Mouse (Mus musculus): Measurements from ENCODE around the gene Samsn1. TPM values are rescaled to one million over a fixed set of nuclear protein-coding genes. Genes with fewer than 3 reads are reported as not detected.

The Samsn1 gene
- polyA plus RNA-seq, 1 experiment, result 0.02 TPM

DNA sequence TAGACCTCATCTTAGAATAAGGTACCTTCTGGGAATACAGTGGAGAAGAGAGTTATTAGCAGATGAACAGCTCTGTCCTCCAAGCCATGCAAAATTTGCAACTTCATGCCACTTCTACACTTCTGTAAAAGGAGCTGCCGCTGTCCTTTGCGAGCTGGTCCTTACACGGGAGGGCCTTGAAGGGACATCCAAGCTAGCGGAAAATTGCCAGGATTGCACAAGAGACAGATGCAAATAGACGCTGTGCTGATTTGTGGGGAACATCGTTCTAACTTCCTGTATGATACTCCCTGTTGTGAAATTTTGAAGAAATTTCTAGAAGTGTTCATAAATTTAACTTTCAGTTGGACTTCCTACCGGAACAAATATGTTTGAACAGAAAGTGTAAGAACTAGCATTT, 61.0 kb downstream of the Samsn1 start:
- no peak for TF ChIP-seq MYOG (IDR thresholded peaks at IDR 0.05; ENCODE audit: control insufficient read depth, extremely low read depth, insufficient read length)
- peak; percentile 22 for TF ChIP-seq CEBPB (IDR thresholded peaks at IDR 0.05; ENCODE audit: low read depth)
- Histone ChIP-seq H3ac (ENCODE audit: control insufficient read depth, insufficient read length, low read depth) (no peak overlapping the region), H3K4me3 (ENCODE audit: insufficient read depth, poor library complexity, severe bottlenecking) (no peak overlapping the region), H3K79me2 (ENCODE audit: control insufficient read depth, insufficient read depth) (no peaks in the 10 kb centered on the region), H3K27me3 (ENCODE audit: control insufficient read depth, insufficient read depth, insufficient read length) (no peaks in the 10 kb centered on the region), H3K36me3 (ENCODE audit: control insufficient read depth, insufficient read depth) (no peaks in the 10 kb centered on the region), H3K79me3 (ENCODE audit: low read depth) (no peaks in the 10 kb centered on the region)

DNA sequence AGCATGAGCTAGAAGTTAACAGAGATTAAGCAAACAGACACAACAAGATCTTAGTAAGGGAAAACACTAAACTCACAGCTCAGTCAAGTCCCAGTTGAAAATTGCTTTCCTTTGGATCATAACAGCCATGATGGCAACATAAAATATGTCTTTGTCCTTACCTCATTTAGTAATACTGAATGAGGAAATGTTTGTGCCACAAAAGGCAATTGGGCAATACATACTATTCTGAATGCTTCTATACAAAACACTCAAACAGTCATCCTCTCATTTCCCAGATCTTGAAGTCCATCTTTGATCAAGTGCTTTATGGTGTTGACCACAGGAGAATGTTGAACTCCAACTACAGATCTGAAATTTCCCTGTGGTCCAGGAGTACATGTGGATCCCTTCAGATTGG, 88.7 kb downstream of the Samsn1 start:
- Histone ChIP-seq H3K36me3 (ENCODE audit: control insufficient read depth, insufficient read depth) (no peaks in the 10 kb centered on the region), H3K79me3 (ENCODE audit: low read depth) (no peaks in the 10 kb centered on the region), H3K79me2 (ENCODE audit: control insufficient read depth, insufficient read depth) (no peaks in the 10 kb centered on the region), H3K27me3 (ENCODE audit: control insufficient read depth, insufficient read depth, insufficient read length) (no peaks in the 10 kb centered on the region), H3K4me3 (ENCODE audit: insufficient read depth, poor library complexity, severe bottlenecking) (no peak overlapping the region), H3ac (ENCODE audit: control insufficient read depth, insufficient read length, low read depth) (no peak overlapping the region)
- TF ChIP-seq CTCF (IDR thresholded peaks at IDR 0.05; ENCODE audit: control insufficient read depth, insufficient read depth, insufficient read length) (no peak), MAX (IDR thresholded peaks at IDR 0.05) (no peak), MYOG (IDR thresholded peaks at IDR 0.05; ENCODE audit: control insufficient read depth, extremely low read depth, insufficient read length) (no peak), USF1 (IDR thresholded peaks at IDR 0.05; ENCODE audit: low read depth) (no peak)

DNA sequence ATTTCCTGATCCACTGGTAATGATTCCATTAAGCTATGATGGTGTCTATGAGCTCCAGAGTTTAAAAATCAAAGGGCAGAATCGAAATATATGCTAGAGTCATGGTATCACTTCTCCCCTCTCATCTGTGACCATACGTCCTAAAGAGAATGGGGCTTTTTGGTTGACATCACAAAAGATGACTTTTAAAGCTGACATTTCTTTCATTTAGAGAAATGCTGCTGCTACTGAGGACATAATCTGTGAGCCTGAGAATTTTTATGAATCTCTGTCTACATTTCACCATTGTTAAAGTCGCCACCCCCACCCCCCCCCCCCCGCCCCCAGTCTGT, 91.9 kb downstream of the Samsn1 start:
- H3K4me3 ChIP-seq (ENCODE audit: insufficient read depth, poor library complexity, severe bottlenecking), result no peak overlapping the region
- H3K79me3 ChIP-seq (ENCODE audit: low read depth), result no peaks in the 10 kb centered on the region
- no peaks in the 10 kb centered on the region for H3K27me3 ChIP-seq (ENCODE audit: control insufficient read depth, insufficient read depth, insufficient read length)
- H3K79me2 ChIP-seq (ENCODE audit: control insufficient read depth, insufficient read depth), result no peaks in the 10 kb centered on the region
- no peaks in the 10 kb centered on the region for H3K36me3 ChIP-seq (ENCODE audit: control insufficient read depth, insufficient read depth)
- TF ChIP-seq USF1 (IDR thresholded peaks at IDR 0.05; ENCODE audit: low read depth) (no peak), MYOD1 (IDR thresholded peaks at IDR 0.05; ENCODE audit: control insufficient read depth, insufficient read length, low read depth) (no peak)
- no peak overlapping the region for H3ac ChIP-seq (ENCODE audit: control insufficient read depth, insufficient read length, low read depth)

- Histone ChIP-seq H3ac (ENCODE audit: control insufficient read depth, insufficient read length, low read depth) (no peak overlapping the region), H3K4me3 (ENCODE audit: insufficient read depth, poor library complexity, severe bottlenecking) (no peak overlapping the region), H3K79me3 (ENCODE audit: low read depth) (no peaks in the 10 kb centered on the region), H3K27me3 (ENCODE audit: control insufficient read depth, insufficient read depth, insufficient read length) (no peaks in the 10 kb centered on the region), H3K36me3 (ENCODE audit: control insufficient read depth, insufficient read depth) (no peaks in the 10 kb centered on the region), H3K79me2 (ENCODE audit: control insufficient read depth, insufficient read depth) (no peaks in the 10 kb centered on the region)
- TF ChIP-seq MAX (IDR thresholded peaks at IDR 0.05) (no peak), USF1 (IDR thresholded peaks at IDR 0.05; ENCODE audit: low read depth) (no peak), MYOD1 (IDR thresholded peaks at IDR 0.05; ENCODE audit: control insufficient read depth, insufficient read length, low read depth) (no peak), MYOG (IDR thresholded peaks at IDR 0.05; ENCODE audit: control insufficient read depth, extremely low read depth, insufficient read length) (no peak), CEBPB (IDR thresholded peaks at IDR 0.05; ENCODE audit: low read depth) (no peak), FOSL1 (IDR thresholded peaks at IDR 0.05; ENCODE audit: insufficient read depth, low read length, poor library complexity, severe bottlenecking) (no peak), CTCF (IDR thresholded peaks at IDR 0.05; ENCODE audit: control insufficient read depth, insufficient read depth, insufficient read length) (no peak)
These were observed 92.4 kb downstream of the Samsn1 start for GRCm38 (mm10) chr16:75929536-75930221.

- no peak overlapping the region for H3K4me3 ChIP-seq (ENCODE audit: insufficient read depth, poor library complexity, severe bottlenecking)
- no peak overlapping the region for H3ac ChIP-seq (ENCODE audit: control insufficient read depth, insufficient read length, low read depth)
- no peaks in the 10 kb centered on the region for H3K79me3 ChIP-seq (ENCODE audit: low read depth)
- no peaks in the 10 kb centered on the region for H3K36me3 ChIP-seq (ENCODE audit: control insufficient read depth, insufficient read depth)
- H3K27me3 ChIP-seq (ENCODE audit: control insufficient read depth, insufficient read depth, insufficient read length), result no peaks in the 10 kb centered on the region
- H3K79me2 ChIP-seq (ENCODE audit: control insufficient read depth, insufficient read depth), result no peaks in the 10 kb centered on the region
- no peak for TF ChIP-seq CEBPB (IDR thresholded peaks at IDR 0.05; ENCODE audit: low read depth)
- TF ChIP-seq MYOD1 (IDR thresholded peaks at IDR 0.05; ENCODE audit: control insufficient read depth, insufficient read length, low read depth), result no peak
- no peak for TF ChIP-seq CTCF (IDR thresholded peaks at IDR 0.05; ENCODE audit: control insufficient read depth, insufficient read depth, insufficient read length)
- TF ChIP-seq FOSL1 (IDR thresholded peaks at IDR 0.05; ENCODE audit: insufficient read depth, low read length, poor library complexity, severe bottlenecking), result no peak
- no peak for TF ChIP-seq MAX (IDR thresholded peaks at IDR 0.05)
- no peak for TF ChIP-seq USF1 (IDR thresholded peaks at IDR 0.05; ENCODE audit: low read depth)
- no peak for TF ChIP-seq MYOG (IDR thresholded peaks at IDR 0.05; ENCODE audit: control insufficient read depth, extremely low read depth, insufficient read length)
These were observed 95.6 kb downstream of the Samsn1 start for GRCm38 (mm10) chr16:75926511-75926910.

GRCm38 (mm10) chr16:75920870-75921269, 101.2 kb downstream of the Samsn1 start:
- Histone ChIP-seq H3K36me3 (ENCODE audit: control insufficient read depth, insufficient read depth) (no peaks in the 10 kb centered on the region), H3K27me3 (ENCODE audit: control insufficient read depth, insufficient read depth, insufficient read length) (no peaks in the 10 kb centered on the region), H3ac (ENCODE audit: control insufficient read depth, insufficient read length, low read depth) (no peak overlapping the region), H3K79me2 (ENCODE audit: control insufficient read depth, insufficient read depth) (no peaks in the 10 kb centered on the region), H3K79me3 (ENCODE audit: low read depth) (no peaks in the 10 kb centered on the region), H3K4me3 (ENCODE audit: insufficient read depth, poor library complexity, severe bottlenecking) (no peak overlapping the region)
- no peak for TF ChIP-seq MAX (IDR thresholded peaks at IDR 0.05)
- no peak for TF ChIP-seq CEBPB (IDR thresholded peaks at IDR 0.05; ENCODE audit: low read depth)
- TF ChIP-seq CTCF (IDR thresholded peaks at IDR 0.05; ENCODE audit: control insufficient read depth, insufficient read depth, insufficient read length), result no peak
- TF ChIP-seq MYOG (IDR thresholded peaks at IDR 0.05; ENCODE audit: control insufficient read depth, extremely low read depth, insufficient read length), result no peak
- no peak for TF ChIP-seq MYOD1 (IDR thresholded peaks at IDR 0.05; ENCODE audit: control insufficient read depth, insufficient read length, low read depth)
- TF ChIP-seq FOSL1 (IDR thresholded peaks at IDR 0.05; ENCODE audit: insufficient read depth, low read length, poor library complexity, severe bottlenecking), result no peak
- no peak for TF ChIP-seq USF1 (IDR thresholded peaks at IDR 0.05; ENCODE audit: low read depth)

Data from C2C12 (cell line).